Mouse (Mus musculus) megakaryocyte, adult 5-6 weeks (primary cell): ENCODE measurements around the gene Med27. TPM values are rescaled to one million over a fixed set of nuclear protein-coding genes. Genes with fewer than 3 reads are reported as not detected.
A peak's percentile ranks its signal among the peaks of the same experiment; 100 is the strongest.

ENCODE experiments used
- ATAC-seq: 2 replicates; pipeline ENCODE4 v1.8.0; 2016; ENCODE audit warnings: mild to moderate bottlenecking, inconsistent platforms; ENCODE audit not compliant: poor library complexity, severe bottlenecking
- total RNA-seq, 2 experiments: library from RNA; stranded (forward) in 1 of 2; stranded (reverse) in 1 of 2; fragments of 153-499, 151-499 nt in 1 of 2; fragments of 221-1000, 200-1000 nt in 1 of 2; gene quantifications; 2 replicates each; pipeline versions ENCODE4 v1.2.3 to v1.2.4; 2015 to 2017

Gene Med27
- total RNA-seq, 2 experiments from 2014 or later, result 17.8 to 34.2 TPM

DNA sequence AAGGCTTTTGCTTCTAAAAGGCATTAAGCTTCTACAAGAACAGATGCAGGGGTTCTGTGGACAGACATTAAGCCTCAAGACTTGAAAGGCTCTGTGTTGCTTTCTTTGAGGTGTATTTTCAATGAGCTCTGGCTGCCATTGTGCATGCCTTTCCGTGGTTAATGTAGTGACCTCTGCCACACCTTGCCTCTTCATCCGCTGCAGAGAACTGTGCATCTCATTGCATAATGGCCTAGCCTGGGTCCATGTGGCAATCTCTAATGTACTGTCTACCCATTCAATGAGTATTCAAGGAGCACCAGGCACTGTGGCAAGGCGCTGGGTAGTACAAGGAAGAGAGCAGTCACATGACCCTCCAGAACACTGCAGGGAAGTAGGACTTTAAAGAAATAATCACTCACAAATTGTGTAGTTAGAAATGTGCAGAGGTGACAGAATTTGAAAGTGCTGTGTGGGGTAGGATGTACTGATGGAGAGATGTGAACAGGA is 119.1 kb downstream of the Med27 start:
- ATAC-seq, result peak; percentile 43

DNA sequence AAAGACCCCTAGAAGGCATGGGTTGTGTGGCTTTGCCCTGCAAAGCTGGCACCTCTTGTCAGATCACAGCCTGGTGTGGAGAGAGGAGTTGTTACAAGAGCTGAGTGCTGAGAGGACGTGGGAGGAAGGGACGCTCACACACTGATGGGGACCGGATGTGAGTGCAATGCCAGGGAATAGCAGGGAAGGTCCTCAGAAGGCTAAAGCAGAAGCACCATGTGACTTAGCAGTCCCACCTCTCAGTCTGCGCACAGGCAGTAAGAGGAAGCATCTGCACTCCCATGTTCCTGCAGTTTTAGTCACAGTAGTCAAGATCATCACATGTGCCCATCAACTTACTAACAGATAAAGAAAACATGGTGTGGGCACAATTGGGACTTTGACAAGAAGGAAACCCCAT is 119.8 kb downstream of the Med27 start:
- peak; percentile 38; the same call in 1 of the 2 replicates for ATAC-seq

DNA sequence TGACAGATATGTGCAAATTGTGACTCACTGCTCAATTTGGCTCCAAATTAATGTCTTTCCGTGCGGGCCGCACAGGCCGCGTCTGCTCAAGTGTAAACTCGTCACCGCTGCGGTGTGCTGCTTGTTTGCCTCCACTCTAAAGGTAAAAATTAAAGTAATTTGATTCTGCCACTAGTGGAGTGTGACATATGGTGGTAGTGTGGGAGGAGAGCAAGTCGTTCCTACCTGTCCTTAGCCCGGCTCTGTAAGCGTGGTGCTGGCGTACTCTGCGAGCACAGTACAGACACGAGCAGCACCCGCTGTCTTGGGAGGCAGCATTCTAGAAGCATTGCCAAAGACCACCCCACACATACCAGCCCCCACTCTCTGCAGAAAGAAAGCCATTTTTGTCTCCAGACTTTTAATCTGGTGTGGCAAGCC is 121.9 kb downstream of the Med27 start:
- no peak for ATAC-seq

DNA sequence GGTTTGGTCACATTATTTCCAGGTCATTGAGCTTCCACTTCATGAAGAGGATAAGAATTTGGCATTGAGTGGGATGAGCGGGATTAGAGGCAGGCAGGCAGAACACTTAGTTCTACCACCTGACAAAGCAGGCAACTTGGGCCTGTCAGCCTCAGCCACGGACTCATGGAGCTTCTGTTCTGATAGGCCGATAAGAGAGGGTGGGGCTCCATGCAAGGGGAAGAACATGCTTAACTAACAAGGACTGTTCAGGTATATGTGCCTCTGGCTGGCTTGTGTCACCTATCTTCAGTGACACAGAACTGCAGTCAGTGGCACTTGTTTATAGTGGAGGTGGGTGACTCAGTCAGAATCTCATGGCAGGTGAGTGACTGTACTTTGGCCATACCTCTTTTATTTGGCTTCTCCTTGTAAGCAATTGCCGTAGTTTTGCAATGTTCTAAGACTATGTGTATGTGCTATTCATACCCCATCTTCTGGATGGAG is 126.4 kb downstream of the Med27 start:
- ATAC-seq, result no peak

DNA sequence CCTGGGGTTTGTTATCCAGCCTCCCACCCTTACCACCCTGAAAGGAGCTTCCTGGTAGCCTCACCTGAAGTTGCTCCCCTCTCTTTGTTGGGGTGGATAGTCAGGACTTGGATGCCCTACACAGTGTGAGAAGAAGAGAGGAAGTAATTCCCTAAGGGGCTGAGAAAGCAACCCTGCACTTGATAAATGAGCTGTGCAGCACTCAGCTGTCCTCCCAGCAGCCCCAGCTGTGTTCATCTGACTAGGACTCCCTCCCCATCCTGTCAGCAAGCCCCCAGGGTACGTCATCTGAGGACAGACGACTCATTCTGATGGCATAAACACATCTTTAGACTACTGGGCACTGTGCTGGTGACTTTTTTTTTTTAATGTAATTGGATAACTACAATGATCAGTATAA is 127.3 kb downstream of the Med27 start:
- no peak for ATAC-seq

DNA sequence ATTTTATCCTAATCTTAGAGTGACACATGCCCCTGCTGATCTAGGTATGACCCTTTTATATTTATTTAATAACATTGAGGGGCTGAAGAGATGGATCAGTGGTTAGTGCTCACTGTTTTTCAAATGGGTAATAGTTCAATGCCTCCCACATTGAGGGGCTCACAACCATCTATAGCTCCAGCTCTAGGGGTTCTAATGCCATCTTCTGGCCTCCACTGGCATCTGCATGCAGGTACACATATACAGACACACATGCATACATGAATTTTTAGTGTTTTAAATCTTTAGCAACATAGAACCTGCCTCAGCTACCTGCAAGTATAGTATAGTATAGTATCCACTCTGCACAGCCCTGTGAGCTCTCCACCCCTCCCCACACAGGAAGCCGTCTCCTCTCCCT is 130.1 kb downstream of the Med27 start:
- no peak for ATAC-seq

DNA sequence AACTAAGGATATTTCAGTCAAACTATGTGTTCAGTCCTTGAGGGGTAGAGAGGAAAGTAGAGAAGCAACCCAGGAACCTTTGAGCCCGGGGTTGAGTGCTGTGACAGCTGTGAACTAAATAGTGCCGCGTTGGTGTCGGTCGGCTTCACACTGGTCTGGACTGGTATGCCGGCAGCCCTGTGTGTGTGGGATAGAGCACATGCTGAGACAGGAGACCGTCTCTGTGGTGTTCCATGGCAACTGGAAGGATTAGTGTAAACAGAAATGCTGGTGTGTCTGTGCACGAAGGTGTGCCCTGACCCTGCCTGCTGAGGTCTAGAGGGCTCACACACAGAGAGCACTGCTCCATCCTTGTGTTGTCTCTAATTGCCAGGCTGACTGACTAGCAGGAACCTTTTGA is 135.2 kb downstream of the Med27 start:
- no peak for ATAC-seq

DNA sequence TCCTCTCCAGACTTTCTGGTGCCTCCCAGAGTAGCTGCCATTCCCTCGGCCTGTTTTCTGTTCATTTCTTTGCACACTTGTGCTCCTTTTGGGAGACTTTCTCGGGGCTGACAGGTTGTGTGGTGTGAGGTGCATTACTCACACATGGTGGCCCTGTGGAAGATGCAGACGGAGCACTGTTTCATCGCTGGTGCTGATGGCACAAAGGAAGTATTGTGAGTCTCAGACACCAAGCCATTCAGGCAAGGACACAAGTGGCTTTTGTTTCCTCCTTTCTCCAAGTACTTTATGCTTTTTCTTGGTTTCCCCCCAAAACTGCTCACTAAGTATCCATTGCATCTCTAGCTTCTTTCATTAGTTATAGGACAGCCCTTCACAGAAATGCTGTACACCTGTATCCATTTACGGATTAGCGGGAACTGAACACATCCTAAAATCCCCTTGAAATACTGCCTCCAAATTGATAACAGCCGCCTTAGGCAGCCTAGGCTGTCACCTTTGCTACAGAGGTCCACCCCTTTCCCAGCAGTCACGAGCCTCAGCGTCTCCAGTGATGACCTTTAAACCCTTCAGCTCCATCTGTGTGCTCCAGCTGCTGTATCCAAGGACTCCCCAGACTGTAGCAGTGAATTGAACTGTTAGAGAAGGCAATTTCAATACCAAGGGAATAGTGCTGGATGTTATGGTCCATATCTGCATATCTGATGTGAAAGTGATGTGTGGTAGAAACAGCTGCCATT is 136.5 kb downstream of the Med27 start:
- ATAC-seq, result no peak

DNA sequence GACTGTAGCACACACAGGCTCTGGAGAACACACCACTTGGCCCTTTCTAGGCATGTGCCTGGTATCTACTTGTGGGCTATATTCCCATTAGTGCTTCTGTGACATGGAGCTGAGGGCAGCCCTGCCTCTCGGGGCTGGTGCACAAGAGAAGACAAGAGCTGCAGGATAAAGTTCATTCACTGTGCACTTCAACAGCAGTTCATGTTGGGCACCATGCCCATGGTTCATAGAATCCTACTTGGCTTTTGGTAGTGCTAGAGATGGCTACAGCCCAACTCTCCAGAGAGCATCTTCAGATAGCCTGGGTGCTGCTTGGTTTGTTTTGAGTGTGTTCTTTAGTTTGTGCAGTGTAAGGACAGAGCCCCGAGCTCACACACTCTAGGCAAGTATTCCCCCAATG is 138.9 kb downstream of the Med27 start:
- no peak for ATAC-seq

DNA sequence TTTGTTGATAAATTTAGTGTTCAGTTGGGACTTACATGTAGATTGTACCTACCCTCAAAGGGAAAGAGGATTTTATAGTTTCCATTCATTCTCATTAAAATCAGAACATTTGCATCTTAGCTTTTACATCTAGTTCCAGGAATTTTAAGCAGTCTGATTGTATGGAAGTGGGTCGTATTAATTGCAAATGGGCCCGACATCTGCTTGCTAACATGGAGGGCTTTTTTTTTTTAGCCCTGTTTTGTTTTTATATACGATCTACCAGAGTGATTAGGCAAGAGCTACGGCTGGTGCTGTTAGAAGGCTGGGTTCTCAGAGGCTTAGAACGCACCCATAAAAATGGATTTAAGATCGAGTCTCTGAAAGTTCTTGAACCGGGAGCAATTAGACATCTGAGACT is 139.9 kb downstream of the Med27 start:
- ATAC-seq, result no peak

DNA sequence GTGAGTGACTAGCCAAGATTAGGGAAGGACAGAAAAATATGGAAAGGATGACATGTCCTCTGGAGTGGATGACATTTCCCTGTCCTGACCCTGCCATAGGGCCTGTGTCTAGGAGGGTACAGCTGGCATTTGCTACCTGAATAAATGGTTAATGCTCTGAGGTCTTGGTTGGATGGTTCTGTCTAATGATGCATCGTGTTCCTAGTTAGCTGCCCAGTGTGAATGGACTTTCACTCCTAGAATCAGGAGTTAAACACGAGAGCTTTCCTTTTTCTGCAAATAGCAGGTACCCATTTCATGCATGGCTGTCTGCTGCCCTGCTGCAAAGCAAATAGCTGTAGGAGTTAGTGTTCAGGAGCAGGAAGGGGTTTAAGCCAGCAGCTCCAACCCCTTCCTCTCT is 141.0 kb downstream of the Med27 start:
- no peak for ATAC-seq

DNA sequence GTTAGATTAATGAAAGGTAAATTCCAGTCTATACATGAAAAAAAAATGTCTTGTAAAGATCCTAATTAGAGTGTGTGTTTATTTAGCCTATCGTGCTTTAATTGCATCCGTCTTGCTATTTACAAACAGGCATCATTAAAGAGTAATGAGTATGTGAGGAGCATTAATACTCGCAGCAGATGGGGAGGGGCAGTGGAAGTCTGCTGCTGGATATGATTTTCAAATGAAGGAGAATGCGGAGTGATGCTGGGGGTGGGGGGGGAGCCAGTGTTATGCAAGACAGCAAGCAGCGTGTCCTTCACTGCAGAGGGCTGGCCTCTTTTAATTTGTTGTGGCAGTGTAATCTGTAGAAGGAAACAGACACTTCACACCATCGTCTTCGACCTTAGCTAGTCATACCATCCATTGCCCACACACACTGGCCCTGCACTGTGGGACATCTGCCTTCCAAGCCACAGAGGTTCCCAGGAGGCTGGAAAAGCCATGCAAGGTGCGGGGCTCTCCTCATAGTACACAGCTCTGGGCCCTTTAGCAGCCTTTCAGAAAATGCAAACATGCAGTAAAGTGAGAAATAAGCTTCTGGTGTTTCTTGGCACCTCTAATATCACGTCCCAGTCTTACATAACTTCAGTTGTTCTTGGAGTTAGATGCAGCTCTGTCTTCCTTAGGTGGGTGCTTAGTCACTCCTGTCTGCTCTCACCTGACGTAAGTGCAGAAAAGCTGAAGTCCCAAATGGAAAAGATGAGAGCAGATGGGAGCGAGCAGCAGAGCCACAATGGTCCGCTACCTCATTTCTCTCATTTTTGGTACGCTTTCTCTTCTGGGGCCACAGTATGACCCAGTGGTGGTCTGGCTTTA is 142.0 kb downstream of the Med27 start:
- no peak for ATAC-seq

DNA sequence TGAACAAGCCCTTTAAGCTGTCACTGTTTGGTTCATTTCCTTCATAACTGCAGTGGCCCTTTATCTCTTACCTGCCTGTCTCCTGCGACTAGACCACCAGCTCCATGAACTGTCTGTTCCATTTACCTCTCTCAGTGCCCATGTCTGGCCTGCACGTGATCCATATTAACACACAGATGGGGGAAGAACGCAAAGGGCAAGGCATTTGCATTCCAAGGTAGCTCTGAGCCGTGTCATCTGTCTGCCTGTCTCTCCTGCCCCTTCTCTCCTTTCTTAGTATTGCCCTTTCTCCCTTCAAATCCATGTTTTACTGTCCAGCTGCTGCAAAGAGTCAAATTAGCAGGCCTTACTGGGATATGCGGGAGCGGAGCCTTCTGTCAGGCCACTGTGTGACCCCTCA is 145.0 kb downstream of the Med27 start:
- no peak for ATAC-seq

DNA sequence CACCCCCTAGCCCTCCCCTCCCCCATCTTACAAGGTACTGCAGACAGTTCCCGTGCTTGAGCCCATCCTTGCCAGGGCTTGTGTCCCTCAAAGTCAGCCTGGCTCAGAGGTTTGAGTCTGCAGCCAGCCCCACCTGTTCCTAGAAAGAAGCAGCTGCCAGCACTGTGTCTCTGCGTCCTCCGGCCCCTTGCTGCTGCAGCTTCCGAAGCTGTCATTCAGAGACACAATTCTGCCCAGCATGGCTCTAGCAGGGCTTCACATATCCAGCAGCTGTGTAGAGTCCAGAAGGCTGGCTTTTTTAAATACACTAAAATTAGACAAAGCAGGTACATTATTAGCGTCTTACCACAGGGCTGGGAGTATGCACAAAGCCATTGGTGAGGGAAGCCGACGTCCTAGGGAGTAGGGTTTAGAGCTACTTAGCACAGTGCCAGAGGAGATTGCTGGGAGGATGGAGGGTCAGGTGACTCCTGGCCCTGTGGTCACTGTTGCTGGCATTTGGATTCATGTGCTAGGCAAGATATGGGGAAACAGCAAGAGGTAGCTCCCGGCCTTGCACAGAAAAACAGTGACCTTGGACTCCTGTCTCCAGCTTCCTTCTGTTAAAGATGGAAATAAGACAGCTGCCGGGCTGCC is 146.9 kb downstream of the Med27 start:
- ATAC-seq, result no peak

DNA sequence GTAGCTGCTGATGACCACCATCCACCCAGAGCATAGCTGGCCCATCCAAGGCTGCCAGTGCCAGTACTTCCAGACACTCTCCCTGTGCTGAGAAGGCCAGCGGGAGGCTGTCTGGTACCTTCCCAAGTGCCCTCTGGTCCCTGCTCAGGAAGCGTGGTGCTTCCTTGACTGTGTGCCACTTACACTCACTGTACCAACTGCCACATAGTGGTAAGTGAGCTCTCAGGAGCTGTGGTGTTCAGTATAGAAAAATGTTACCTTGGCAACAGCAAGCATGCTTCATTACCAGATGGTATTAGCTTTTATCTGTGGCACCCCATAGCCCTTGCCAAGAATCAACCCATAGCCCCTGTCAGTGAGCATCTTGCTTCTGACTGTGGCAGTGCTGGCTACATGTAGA is 148.7 kb downstream of the Med27 start:
- no peak for ATAC-seq

DNA sequence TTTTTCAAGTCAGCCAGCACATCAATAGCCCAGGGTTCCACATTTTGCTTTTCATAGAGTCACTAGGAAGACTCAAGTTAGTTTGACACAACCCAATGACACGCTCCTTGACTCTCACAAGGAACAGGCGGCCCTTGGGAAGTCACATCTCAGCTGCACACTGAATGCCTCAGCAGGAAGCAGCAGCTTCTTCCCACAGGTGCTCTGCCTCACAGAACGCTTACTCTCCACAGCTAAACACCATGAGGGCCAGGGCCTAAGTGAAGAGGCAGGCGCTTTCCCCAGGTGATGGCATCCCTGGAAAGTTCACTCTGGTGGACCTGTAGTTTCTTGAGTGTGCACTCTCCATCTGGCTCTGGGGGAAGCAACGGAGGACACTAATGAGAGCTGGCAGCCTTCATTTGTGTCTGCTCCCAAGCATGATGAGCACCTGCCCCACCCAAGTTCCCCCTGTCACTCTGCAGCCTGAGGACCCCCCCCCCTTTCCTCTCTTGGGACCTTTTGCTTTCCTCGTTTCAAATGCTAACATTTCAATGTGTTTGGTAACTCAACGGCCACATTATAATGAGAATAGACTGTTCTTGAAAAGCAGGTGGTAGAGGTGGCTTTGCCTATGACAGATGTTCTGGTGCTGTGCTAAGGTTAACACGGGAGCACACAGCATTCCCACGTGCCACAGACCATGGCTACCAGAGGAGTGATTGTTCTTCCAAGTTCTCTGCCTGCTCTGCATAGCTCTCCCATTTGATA is 154.2 kb downstream of the Med27 start:
- no peak for ATAC-seq

DNA sequence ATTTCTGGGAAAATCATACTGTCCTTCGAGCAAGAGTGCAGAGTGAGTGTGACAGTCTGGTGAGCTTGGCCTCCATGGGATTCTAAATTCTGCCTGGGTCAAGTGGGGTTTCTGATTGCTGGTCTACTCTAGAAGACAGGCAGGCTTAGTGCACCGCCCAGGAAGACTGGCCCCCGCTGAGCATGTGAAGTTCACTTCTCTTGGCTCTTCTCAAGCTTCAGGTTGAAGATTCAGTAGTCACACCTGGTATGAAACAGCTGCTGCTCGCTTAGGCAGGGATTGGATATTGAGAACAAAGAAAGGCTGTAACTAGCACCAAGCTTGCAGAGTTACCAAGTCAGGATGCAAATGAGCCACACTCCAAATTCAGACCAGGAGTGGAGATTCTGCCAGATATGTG is 154.8 kb downstream of the Med27 start:
- ATAC-seq, result no peak

DNA sequence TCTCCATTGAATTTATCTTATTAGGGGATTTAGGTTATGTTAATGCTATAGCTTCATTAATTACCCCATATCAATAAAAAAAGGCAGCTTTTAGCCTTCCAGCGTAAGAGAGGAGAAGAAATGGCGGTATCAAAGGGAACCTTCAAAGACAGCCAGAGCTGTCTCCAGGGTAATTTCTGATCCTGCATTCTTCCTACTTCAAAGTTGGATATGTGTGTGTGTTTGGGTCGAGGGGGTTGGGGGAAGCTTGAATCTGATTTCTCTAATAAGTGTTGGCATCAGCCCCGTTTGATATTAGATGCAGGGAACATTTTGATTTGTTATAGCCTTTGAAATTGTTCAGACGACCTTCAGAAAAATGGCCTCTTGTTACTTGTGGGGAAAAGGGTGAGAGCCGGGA is 158.2 kb downstream of the Med27 start:
- no peak for ATAC-seq

DNA sequence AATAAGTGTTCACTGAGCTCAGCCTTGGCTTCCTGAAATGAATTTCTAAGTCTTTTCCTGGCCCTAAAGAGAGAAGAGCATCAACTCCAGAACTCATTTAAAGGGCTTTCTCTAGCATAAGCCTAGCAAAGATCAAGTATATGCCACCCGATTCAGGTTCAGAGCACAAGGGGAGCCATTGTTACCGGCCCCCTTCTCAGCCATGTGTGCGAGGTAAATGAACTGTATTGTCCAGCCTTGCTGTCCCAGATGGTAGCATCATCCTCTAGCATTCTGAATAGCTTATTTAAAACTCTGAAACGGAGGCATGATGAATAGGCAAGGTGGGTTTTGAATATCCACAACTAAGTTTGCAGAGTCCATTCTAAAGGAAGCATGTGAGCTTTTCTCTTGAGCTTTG is 159.8 kb downstream of the Med27 start:
- ATAC-seq, result no peak

DNA sequence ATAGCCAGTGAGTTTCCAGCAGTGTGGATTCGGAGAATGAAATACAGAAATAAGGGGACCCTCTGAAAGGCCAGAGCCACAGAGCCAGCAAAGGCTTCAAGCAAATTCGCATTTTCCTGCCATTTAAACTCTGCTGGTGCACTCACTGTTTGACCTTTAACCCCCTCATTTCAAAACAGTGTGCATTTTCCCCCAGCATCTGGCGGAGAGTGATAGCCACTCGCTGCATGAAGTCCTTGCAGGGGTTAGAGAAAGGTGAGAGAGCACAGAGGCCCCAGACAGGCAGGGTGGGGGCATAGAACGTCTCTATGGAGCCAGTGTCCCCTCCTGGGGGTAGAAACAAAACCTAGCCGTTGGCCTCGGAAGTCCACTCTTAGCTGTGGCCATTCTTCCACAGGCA is 166.5 kb downstream of the Med27 start:
- no peak for ATAC-seq

DNA sequence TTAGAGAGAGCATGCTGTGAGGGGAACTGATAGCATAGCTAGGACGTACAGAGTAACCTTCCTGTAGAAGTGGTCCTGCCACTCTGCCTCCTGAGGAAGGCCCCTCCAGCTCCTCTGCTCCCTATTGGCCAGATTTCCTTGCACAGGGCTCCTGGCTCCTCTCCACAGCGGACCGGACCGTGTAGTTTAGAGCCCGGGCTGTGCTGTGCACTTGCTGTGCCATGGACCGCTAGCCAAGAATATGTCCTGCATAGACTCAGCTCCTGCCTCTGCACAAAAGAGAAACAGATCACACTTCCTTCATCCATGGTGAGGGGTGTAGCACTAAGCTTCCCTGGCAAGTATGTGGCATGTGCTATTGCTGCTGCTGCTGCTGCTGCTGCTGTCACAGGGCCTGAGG is 168.2 kb downstream of the Med27 start:
- no peak for ATAC-seq
